In the genomic region with DNA sequence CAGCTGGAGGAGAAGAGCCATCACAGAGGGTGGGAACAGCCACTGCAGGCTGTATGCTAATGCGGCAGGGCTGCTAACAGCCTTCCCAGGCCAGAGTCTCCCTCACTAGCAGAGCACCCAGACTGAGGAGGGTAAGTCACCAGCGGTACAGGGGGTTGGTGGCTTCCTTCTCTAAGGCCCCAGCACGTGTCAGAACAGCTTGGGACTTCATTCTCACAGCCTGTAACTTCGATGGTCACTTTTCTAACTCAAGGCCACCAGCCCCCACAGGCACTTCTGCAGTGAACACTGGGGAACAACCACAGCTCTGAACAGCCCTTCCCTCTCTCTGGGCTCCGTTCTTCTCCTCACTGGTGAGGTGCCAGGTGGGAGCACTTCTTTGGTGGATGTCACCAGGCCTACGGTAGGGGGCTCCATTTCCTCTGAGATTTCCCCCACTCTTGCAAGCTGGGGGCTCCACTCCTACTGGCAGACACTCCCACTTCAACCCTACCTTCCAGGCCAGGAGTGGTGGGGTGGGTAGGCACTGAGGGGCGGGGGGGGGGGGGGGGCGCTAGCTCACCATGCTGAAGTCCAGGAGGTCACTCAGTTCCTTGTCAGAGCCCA, we compare ENCODE assay signal across 9 mouse cellular contexts. TPM values are rescaled to one million over a fixed set of nuclear protein-coding genes. Genes with fewer than 3 reads are reported as not detected.
A peak's percentile ranks its signal among the peaks of the same experiment; 100 is the strongest.
DNase-seq lines count a peak whose midpoint lies in the region; ATAC-seq and TF ChIP-seq lines count a peak whose summit lies in the region.
"Had no signal": no experiment of that assay in that cellular context is flagged by ENCODE, and none has a peak within 500 bp of the region (broad histone marks: within the 10 kb centered on the region; RNA-seq: fewer than 3 reads in every experiment).

No protein-coding gene starts in this region.

- H3K4me1 ChIP-seq in liver, embryonic 13.5 days (replicated peaks), result peaks cover 51% of the 10 kb centered on the region
- H3K4me1 ChIP-seq in embryonic facial prominence, embryonic 14.5 days (ENCODE audit: control insufficient read depth, insufficient read depth, low read length), result peaks cover 14% of the 10 kb centered on the region
- H3K4me1 ChIP-seq in small intestine, adult 2 months (ENCODE audit: control insufficient read depth, insufficient read depth, insufficient read length, low read length), result peaks cover 20% of the 10 kb centered on the region

- no peak for TF ChIP-seq CTCF in small intestine, adult 2 months (IDR thresholded peaks at IDR 0.05; ENCODE audit: extremely low read depth, insufficient read length, insufficient replicate concordance, low read depth, low read length)
- TF ChIP-seq CTCF in layer of hippocampus, adult 2 months (conservative IDR thresholded peaks at IDR 0.05), result no peak; the same call in 1 of the 2 replicates

- H3K27me3 ChIP-seq in liver, embryonic 13.5 days, result no peaks in the 10 kb centered on the region
- no peaks in the 10 kb centered on the region for H3K27me3 ChIP-seq in embryonic facial prominence, embryonic 14.5 days (replicated peaks; ENCODE audit: control insufficient read depth, insufficient read depth, low read length)
- no peaks in the 10 kb centered on the region for H3K27me3 ChIP-seq in small intestine, adult 2 months (ENCODE audit: control insufficient read depth, insufficient read depth, low read length)
- H3K27me3 ChIP-seq: intestine, embryonic 15.5 days had no signal

- peak overlapping the region; percentile 100; the same call in 1 of the 2 replicates for H3K9ac ChIP-seq in liver, embryonic 13.5 days
- no peak overlapping the region for H3K9ac ChIP-seq in embryonic facial prominence, embryonic 14.5 days (ENCODE audit: low read depth, low read length)
- H3K9ac ChIP-seq: intestine, embryonic 15.5 days had no signal

- peaks cover 58% of the 10 kb centered on the region for H3K36me3 ChIP-seq in liver, embryonic 13.5 days
- peaks cover 57% of the 10 kb centered on the region for H3K36me3 ChIP-seq in embryonic facial prominence, embryonic 14.5 days (ENCODE audit: control insufficient read depth, insufficient read depth, low read length)
- H3K36me3 ChIP-seq in small intestine, adult 2 months (ENCODE audit: control insufficient read depth, insufficient read depth, low read length), result peaks cover 36% of the 10 kb centered on the region

- ATAC-seq in liver, embryonic 13.5 days (ENCODE audit: low read depth), result no peak
- ATAC-seq in embryonic facial prominence, embryonic 14.5 days (ENCODE audit: low read depth), result no peak
- ATAC-seq: intestine, embryonic 15.5 days had no signal

- no peak overlapping the region for H3K4me2 ChIP-seq in liver, embryonic 13.5 days
- H3K4me2 ChIP-seq in embryonic facial prominence, embryonic 14.5 days (ENCODE audit: low read depth, low read length), result no peak overlapping the region
- H3K4me2 ChIP-seq: intestine, embryonic 15.5 days had no signal

- H3K4me3 ChIP-seq in liver, embryonic 13.5 days (replicated peaks), result 0 out of 2 replicates have a peak overlapping the region, but pooled peaks have one; percentile 100
- H3K4me3 ChIP-seq in embryonic facial prominence, embryonic 14.5 days (ENCODE audit: low read depth, low read length), result 0 out of 2 replicates have a peak overlapping the region, but pooled peaks have one; percentile 98
- H3K4me3 ChIP-seq in small intestine, adult 2 months (ENCODE audit: low read depth, low read length), result no peak overlapping the region
- no peak overlapping the region for H3K4me3 ChIP-seq in layer of hippocampus, adult 2 months

- H3K27ac ChIP-seq in liver, embryonic 13.5 days, result peak overlapping the region; percentile 95
- no peak overlapping the region for H3K27ac ChIP-seq in embryonic facial prominence, embryonic 14.5 days (replicated peaks; ENCODE audit: low read depth, low read length)
- 0 out of 2 replicates have a peak overlapping the region, but pooled peaks have one; percentile 9 for H3K27ac ChIP-seq in small intestine, adult 2 months (ENCODE audit: insufficient read depth, low read depth, low read length)
- no peak overlapping the region; the same call in 1 of the 2 replicates for H3K27ac ChIP-seq in layer of hippocampus, adult 2 months
- H3K27ac ChIP-seq: intestine, embryonic 15.5 days had no signal

- TF ChIP-seq POLR2A in small intestine, adult 2 months (IDR thresholded peaks at IDR 0.05; ENCODE audit: low read depth, low read length), result no peak

- WGBS in liver, embryonic 13.5 days (ENCODE audit: insufficient replicate concordance), result 68% methylated on average over 8 of the region's 8 CpGs
- 68% methylated on average over 6 of the region's 8 CpGs for WGBS in embryonic facial prominence, embryonic 14.5 days
- 65% methylated on average over 8 of the region's 8 CpGs for WGBS in small intestine, adult 2 months

- peak; percentile 30 for DNase-seq in cerebellum, adult 9-10 months
- DNase-seq in cerebellum, postnatal 4 days (ENCODE audit: low spot score in 2 of 2), result no peak
- DNase-seq in liver, embryonic 13.5 days, result no peak
- no peak for DNase-seq in liver
- no peak for DNase-seq in embryonic facial prominence, embryonic 14.5 days (ENCODE audit: low spot score)
- DNase-seq in adrenal gland, adult 18-20 months (ENCODE audit: low spot score in 2 of 2), result no peak
- DNase-seq in layer of hippocampus, adult 2 months (ENCODE audit: low spot score in 2 of 2), result no peak

- peaks cover under 1% of the 10 kb centered on the region; the same call in 1 of the 2 replicates for H3K9me3 ChIP-seq in liver, embryonic 13.5 days (replicated peaks)
- H3K9me3 ChIP-seq in embryonic facial prominence, embryonic 14.5 days (ENCODE audit: control insufficient read depth, low read length), result no peaks in the 10 kb centered on the region
- H3K9me3 ChIP-seq: intestine, embryonic 15.5 days had no signal

RNA-seq across cellular contexts. Expression of a gene that starts 3.0 kb away (rescaled TPM):
- polyA plus RNA-seq in liver, embryonic 13.5 days (2015; fragmentation: Nextera tagmentation; extraction: Ambion mirVana), result 55.2 and 56.2 TPM in 2 replicates
- 93.7 and 112 TPM in 2 replicates for polyA plus RNA-seq in embryonic facial prominence, embryonic 14.5 days (2014; fragmentation: Nextera tagmentation; extraction: Ambion mirVana)
- 45.6 and 101 TPM in 2 replicates for polyA plus RNA-seq in small intestine, adult 2 months (2012; rRNA removed)
- total RNA-seq in adrenal gland, adult 18-20 months (2021), result 10 to 100 TPM; 32.9 to 44.2 TPM
- 10 to 100 TPM; 27.6 to 31.6 TPM for total RNA-seq in layer of hippocampus, adult 2 months (2021)

RNA-seq across cellular contexts. Expression of a gene that starts 23.8 kb away (rescaled TPM):
- 474 and 603 TPM in 2 replicates for polyA plus RNA-seq in liver, embryonic 13.5 days (2015; fragmentation: Nextera tagmentation; extraction: Ambion mirVana)
- 751 and 879 TPM in 2 replicates for polyA plus RNA-seq in embryonic facial prominence, embryonic 14.5 days (2014; fragmentation: Nextera tagmentation; extraction: Ambion mirVana)
- 2,051 and 2,588 TPM in 2 replicates for polyA plus RNA-seq in small intestine, adult 2 months (2012; rRNA removed)
- total RNA-seq in adrenal gland, adult 18-20 months (2021), result 1,000 to 10,000 TPM in 1 of 2 experiments, 100 to 1,000 TPM in 1; 797 to 1,071 TPM
- total RNA-seq in layer of hippocampus, adult 2 months (2021), result 100 to 1,000 TPM; 404 to 413 TPM

RNA-seq across cellular contexts. Expression of a gene that starts 31.1 kb away (rescaled TPM):
- 81.2 and 87.4 TPM in 2 replicates for polyA plus RNA-seq in liver, embryonic 13.5 days (2015; fragmentation: Nextera tagmentation; extraction: Ambion mirVana)
- 164 and 186 TPM in 2 replicates for polyA plus RNA-seq in embryonic facial prominence, embryonic 14.5 days (2014; fragmentation: Nextera tagmentation; extraction: Ambion mirVana)
- polyA plus RNA-seq in small intestine, adult 2 months (2012; rRNA removed), result 55.1 and 85.7 TPM in 2 replicates
- 100 to 1,000 TPM; 137 to 157 TPM for total RNA-seq in adrenal gland, adult 18-20 months (2021)
- 100 to 1,000 TPM; 147 to 149 TPM for total RNA-seq in layer of hippocampus, adult 2 months (2021)

RNA-seq across cellular contexts. Expression of a gene that starts 43.0 kb away (rescaled TPM):
- 1.0 and 1.1 TPM in 2 replicates for polyA plus RNA-seq in liver, embryonic 13.5 days (2015; fragmentation: Nextera tagmentation; extraction: Ambion mirVana)
- polyA plus RNA-seq in embryonic facial prominence, embryonic 14.5 days (2014; fragmentation: Nextera tagmentation; extraction: Ambion mirVana), result 6.2 and 6.4 TPM in 2 replicates
- polyA plus RNA-seq in small intestine, adult 2 months (2012; rRNA removed), result 10.3 and 20.6 TPM in 2 replicates
- total RNA-seq in adrenal gland, adult 18-20 months (2021), result 10 to 100 TPM; 16.6 to 18.0 TPM
- total RNA-seq in layer of hippocampus, adult 2 months (2021), result 10 to 100 TPM; 15.5 to 17.1 TPM

Comparison
In these comparisons a context has a peak if more than half of its experiments do, and no peak if none do; other contexts are left out.
1. H3K27ac ChIP-seq: peak in liver, embryonic 13.5 days (single experiment) and small intestine, adult 2 months (single experiment); none in embryonic facial prominence, embryonic 14.5 days (single experiment) and layer of hippocampus, adult 2 months (single experiment).
2. H3K4me3 ChIP-seq: peak in liver, embryonic 13.5 days (single experiment) and embryonic facial prominence, embryonic 14.5 days (single experiment); none in small intestine, adult 2 months (single experiment) and layer of hippocampus, adult 2 months (single experiment).